Mouse (Mus musculus): Measurements from ENCODE around the gene Itgb3. TPM values are rescaled to one million over a fixed set of nuclear protein-coding genes. Genes with fewer than 3 reads are reported as not detected.

The Itgb3 gene
- polyA plus RNA-seq, 1 experiment from 2014 or later, result 3.1 TPM

- Histone ChIP-seq H3K9ac (no peak overlapping the region), H3K4me2 (no peak overlapping the region), H3K4me1 (replicated peaks) (peaks cover 5% of the 10 kb centered on the region; the same call in 1 of the 2 replicates), H3K27me3 (peaks cover 7% of the 10 kb centered on the region), H3K36me3 (no peaks in the 10 kb centered on the region), H3K4me3 (no peak overlapping the region), H3K9me3 (no peaks in the 10 kb centered on the region; the same call in 1 of the 2 replicates), H3K27ac (replicated peaks) (no peak overlapping the region)
- ATAC-seq (ENCODE audit: low read depth), result no peak
- 61% methylated on average over 7 of the region's 7 CpGs for WGBS
These were observed 35.7 kb upstream of the Itgb3 start for GRCm38 (mm10) chr11:104572091-104572490.

GRCm38 (mm10) chr11:104572566-104572965, 35.2 kb upstream of the Itgb3 start:
- Histone ChIP-seq H3K4me2 (no peak overlapping the region), H3K9me3 (no peaks in the 10 kb centered on the region; the same call in 1 of the 2 replicates), H3K36me3 (no peaks in the 10 kb centered on the region), H3K9ac (no peak overlapping the region), H3K4me3 (no peak overlapping the region), H3K27ac (replicated peaks) (no peak overlapping the region), H3K4me1 (replicated peaks) (peaks cover 5% of the 10 kb centered on the region; the same call in 1 of the 2 replicates), H3K27me3 (peaks cover 7% of the 10 kb centered on the region)
- WGBS, result 60% methylated on average over 2 of the region's 2 CpGs
- no peak for ATAC-seq (ENCODE audit: low read depth)

- no peaks in the 10 kb centered on the region for H3K9me3 ChIP-seq
- H3K27me3 ChIP-seq, result peaks cover 4% of the 10 kb centered on the region
- no peak for ATAC-seq (ENCODE audit: low read depth)
- 51% methylated on average over 10 of the region's 10 CpGs for WGBS
- H3K27ac ChIP-seq (replicated peaks), result no peak overlapping the region
- H3K36me3 ChIP-seq, result no peaks in the 10 kb centered on the region
- H3K4me3 ChIP-seq, result no peak overlapping the region
- H3K4me2 ChIP-seq, result no peak overlapping the region
- no peak overlapping the region for H3K9ac ChIP-seq
- no peaks in the 10 kb centered on the region for H3K4me1 ChIP-seq (replicated peaks)
These were observed 30.8 kb upstream of the Itgb3 start for GRCm38 (mm10) chr11:104576772-104577612.

GRCm38 (mm10) chr11:104578074-104578473, 29.7 kb upstream of the Itgb3 start:
- 57% methylated on average over 5 of the region's 5 CpGs for WGBS
- no peaks in the 10 kb centered on the region for H3K4me1 ChIP-seq (replicated peaks)
- H3K9me3 ChIP-seq, result no peaks in the 10 kb centered on the region
- no peak overlapping the region for H3K4me2 ChIP-seq
- H3K9ac ChIP-seq, result no peak overlapping the region
- H3K27ac ChIP-seq (replicated peaks), result no peak overlapping the region
- no peaks in the 10 kb centered on the region for H3K36me3 ChIP-seq
- no peak for ATAC-seq (ENCODE audit: low read depth)
- no peak overlapping the region for H3K4me3 ChIP-seq
- no peaks in the 10 kb centered on the region for H3K27me3 ChIP-seq

GRCm38 (mm10) chr11:104579084-104579483, 28.7 kb upstream of the Itgb3 start:
- no peaks in the 10 kb centered on the region for H3K4me1 ChIP-seq (replicated peaks)
- H3K36me3 ChIP-seq, result no peaks in the 10 kb centered on the region
- H3K9ac ChIP-seq, result no peak overlapping the region
- no peak overlapping the region for H3K4me3 ChIP-seq
- 87% methylated on average over 9 of the region's 9 CpGs for WGBS
- H3K27me3 ChIP-seq, result no peaks in the 10 kb centered on the region
- no peak overlapping the region for H3K27ac ChIP-seq (replicated peaks)
- no peaks in the 10 kb centered on the region for H3K9me3 ChIP-seq
- no peak overlapping the region for H3K4me2 ChIP-seq
- no peak for ATAC-seq (ENCODE audit: low read depth)

GRCm38 (mm10) chr11:104579575-104579974, 28.2 kb upstream of the Itgb3 start:
- Histone ChIP-seq H3K4me2 (no peak overlapping the region), H3K27ac (replicated peaks) (no peak overlapping the region), H3K9me3 (no peaks in the 10 kb centered on the region), H3K9ac (no peak overlapping the region), H3K27me3 (no peaks in the 10 kb centered on the region), H3K4me1 (replicated peaks) (no peaks in the 10 kb centered on the region), H3K4me3 (no peak overlapping the region), H3K36me3 (no peaks in the 10 kb centered on the region)
- ATAC-seq (ENCODE audit: low read depth), result no peak
- 95% methylated on average over 8 of the region's 8 CpGs for WGBS

GRCm38 (mm10) chr11:104580091-104580490, 27.7 kb upstream of the Itgb3 start:
- no peaks in the 10 kb centered on the region for H3K27me3 ChIP-seq
- WGBS, result 76% methylated on average over 6 of the region's 6 CpGs
- H3K4me1 ChIP-seq (replicated peaks), result no peaks in the 10 kb centered on the region
- no peak overlapping the region for H3K4me2 ChIP-seq
- no peaks in the 10 kb centered on the region for H3K9me3 ChIP-seq
- no peak overlapping the region for H3K4me3 ChIP-seq
- no peak overlapping the region for H3K9ac ChIP-seq
- no peak overlapping the region for H3K27ac ChIP-seq (replicated peaks)
- no peaks in the 10 kb centered on the region for H3K36me3 ChIP-seq
- no peak for ATAC-seq (ENCODE audit: low read depth)

- no peaks in the 10 kb centered on the region for H3K36me3 ChIP-seq
- no peaks in the 10 kb centered on the region for H3K9me3 ChIP-seq
- H3K9ac ChIP-seq, result no peak overlapping the region
- no peak for ATAC-seq (ENCODE audit: low read depth)
- H3K27me3 ChIP-seq, result no peaks in the 10 kb centered on the region
- no peak overlapping the region for H3K4me2 ChIP-seq
- WGBS, result 91% methylated on average over 5 of the region's 5 CpGs
- H3K4me3 ChIP-seq, result no peak overlapping the region
- H3K4me1 ChIP-seq (replicated peaks), result no peaks in the 10 kb centered on the region
- H3K27ac ChIP-seq (replicated peaks), result no peak overlapping the region
These were observed 27.2 kb upstream of the Itgb3 start for GRCm38 (mm10) chr11:104580606-104581005.

- ATAC-seq (ENCODE audit: low read depth), result no peak
- H3K27ac ChIP-seq (replicated peaks), result no peak overlapping the region
- H3K4me3 ChIP-seq, result no peak overlapping the region
- H3K9ac ChIP-seq, result no peak overlapping the region; the same call in 1 of the 2 replicates
- no peaks in the 10 kb centered on the region for H3K9me3 ChIP-seq
- H3K4me1 ChIP-seq (replicated peaks), result no peaks in the 10 kb centered on the region
- 71% methylated on average over 18 of the region's 18 CpGs for WGBS
- no peaks in the 10 kb centered on the region for H3K36me3 ChIP-seq
- peak overlapping the region; percentile 16; the same call in 1 of the 2 replicates for H3K4me2 ChIP-seq
- no peaks in the 10 kb centered on the region for H3K27me3 ChIP-seq
These were observed 26.1 kb upstream of the Itgb3 start for GRCm38 (mm10) chr11:104581446-104582307.

GRCm38 (mm10) chr11:104582308-104582606, 25.5 kb upstream of the Itgb3 start:
- H3K27ac ChIP-seq (replicated peaks), result no peak overlapping the region
- no peak for ATAC-seq (ENCODE audit: low read depth)
- 88% methylated on average over 2 of the region's 2 CpGs for WGBS
- H3K4me1 ChIP-seq (replicated peaks), result no peaks in the 10 kb centered on the region
- no peak overlapping the region for H3K4me3 ChIP-seq
- no peaks in the 10 kb centered on the region for H3K36me3 ChIP-seq
- no peaks in the 10 kb centered on the region for H3K27me3 ChIP-seq
- H3K9me3 ChIP-seq, result no peaks in the 10 kb centered on the region
- no peak overlapping the region for H3K4me2 ChIP-seq
- no peak overlapping the region for H3K9ac ChIP-seq

- Histone ChIP-seq H3K4me2 (no peak overlapping the region), H3K36me3 (no peaks in the 10 kb centered on the region), H3K27ac (replicated peaks) (no peak overlapping the region), H3K9me3 (no peaks in the 10 kb centered on the region), H3K4me3 (no peak overlapping the region), H3K4me1 (replicated peaks) (no peaks in the 10 kb centered on the region), H3K9ac (no peak overlapping the region), H3K27me3 (no peaks in the 10 kb centered on the region)
- 63% methylated on average over 13 of the region's 13 CpGs for WGBS
- ATAC-seq (ENCODE audit: low read depth), result no peak
These were observed 25.0 kb upstream of the Itgb3 start for GRCm38 (mm10) chr11:104582630-104583364.

GRCm38 (mm10) chr11:104585495-104585894, 22.3 kb upstream of the Itgb3 start:
- H3K36me3 ChIP-seq, result no peaks in the 10 kb centered on the region
- H3K4me1 ChIP-seq (replicated peaks), result no peaks in the 10 kb centered on the region
- no peaks in the 10 kb centered on the region for H3K27me3 ChIP-seq
- ATAC-seq (ENCODE audit: low read depth), result no peak
- no peak overlapping the region for H3K4me3 ChIP-seq
- H3K27ac ChIP-seq (replicated peaks), result no peak overlapping the region
- peaks cover 14% of the 10 kb centered on the region; the same call in 1 of the 2 replicates for H3K9me3 ChIP-seq
- no peak overlapping the region for H3K9ac ChIP-seq
- no peak overlapping the region for H3K4me2 ChIP-seq
- 76% methylated on average over 5 of the region's 5 CpGs for WGBS
